Mouse (Mus musculus): ENCODE data around the gene Casq2.

Gene Casq2

DNA sequence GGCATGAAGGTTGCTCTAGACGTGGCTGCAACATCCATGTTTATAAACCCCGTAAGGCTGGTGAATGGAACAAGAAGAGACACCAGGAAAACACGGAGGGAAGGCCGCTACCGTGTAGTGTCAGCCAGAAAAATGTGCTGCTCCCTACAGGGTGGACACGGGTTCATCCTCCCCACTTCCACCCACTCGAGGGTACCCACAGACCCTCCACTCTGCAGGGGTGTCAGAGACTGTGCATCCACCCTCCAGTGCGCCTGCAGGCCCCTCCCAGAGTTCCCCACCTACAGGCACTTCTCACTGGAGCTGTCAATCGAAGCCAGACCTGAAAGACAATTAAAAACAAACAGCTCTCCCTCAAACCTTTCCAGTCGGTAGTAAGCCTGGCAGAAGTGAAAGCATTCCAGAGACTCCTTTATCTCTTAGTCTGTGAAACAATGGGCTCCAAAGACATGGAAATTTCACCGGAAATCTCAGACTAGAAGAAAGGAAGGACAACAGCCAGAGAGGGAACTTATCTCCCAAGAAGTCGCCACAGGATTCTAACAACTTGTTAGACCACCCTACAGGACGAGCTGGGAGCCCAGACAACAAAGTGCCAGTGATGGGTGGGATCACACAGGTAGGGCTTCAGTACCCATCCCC is 2.5 kb upstream of the Casq2 start:
- DNase-seq (ENCODE audit: low spot score): no peak

- DNase-seq (ENCODE audit: low spot score): no peak
Measured at GRCm38 (mm10) chr3:102084833-102085491, 1.3 kb upstream of the Casq2 start.

- no peak for DNase-seq (ENCODE audit: low spot score)
Measured at GRCm38 (mm10) chr3:102085719-102086118, 496 bp upstream of the Casq2 start.

DNA sequence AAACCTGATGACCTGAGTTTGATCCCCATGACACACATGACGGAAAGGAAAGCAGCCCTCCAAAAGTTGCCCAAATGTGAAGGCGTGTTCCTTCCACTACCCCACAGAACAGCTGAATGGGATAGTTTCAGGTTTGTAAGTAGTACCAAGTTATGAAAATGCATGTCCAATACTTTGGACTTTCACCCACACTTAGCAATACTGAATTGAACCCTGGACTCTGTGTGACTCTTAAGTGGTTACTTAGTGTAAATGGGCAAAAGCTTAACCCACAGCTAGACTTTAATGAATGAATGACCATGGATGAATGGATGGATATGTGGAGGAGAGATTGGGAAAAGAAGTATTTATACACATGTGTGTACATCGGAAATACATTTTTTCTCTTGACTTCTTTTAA is 8.6 kb downstream of the Casq2 start:
- no peak for DNase-seq (ENCODE audit: low spot score)

- no peak for DNase-seq (ENCODE audit: low spot score)
Measured at GRCm38 (mm10) chr3:102095412-102095811, 9.2 kb downstream of the Casq2 start.

- DNase-seq (ENCODE audit: low spot score): no peak
Measured at GRCm38 (mm10) chr3:102096366-102096765, 10.2 kb downstream of the Casq2 start.

- no peak for DNase-seq (ENCODE audit: low spot score)
Measured at GRCm38 (mm10) chr3:102096976-102097375, 10.8 kb downstream of the Casq2 start.

- DNase-seq (ENCODE audit: low spot score): no peak
Measured at GRCm38 (mm10) chr3:102099242-102099641, 13.0 kb downstream of the Casq2 start.

DNA sequence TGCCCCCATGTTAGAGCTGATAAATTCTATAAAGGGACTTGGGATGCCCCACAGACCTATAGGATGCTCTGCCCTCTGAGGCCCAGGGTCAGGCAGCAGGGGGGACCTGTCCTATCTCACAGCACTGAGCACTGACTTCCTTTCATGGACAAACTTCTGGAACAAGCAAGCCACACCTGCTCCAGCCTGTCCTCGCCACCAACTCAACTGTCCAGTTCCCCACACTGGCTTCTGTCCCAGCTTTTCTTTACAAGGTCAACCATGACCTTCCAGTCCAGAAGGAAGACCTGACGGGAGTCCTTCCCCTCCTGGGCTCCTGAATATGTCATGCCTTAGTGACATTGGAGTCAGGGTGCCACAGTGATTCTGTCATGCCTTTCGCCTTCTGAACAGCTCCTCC is 13.6 kb downstream of the Casq2 start:
- no peak for DNase-seq (ENCODE audit: low spot score)

GRCm38 (mm10) chr3:102101445-102101844 is 15.2 kb downstream of the Casq2 start:
- DNase-seq (ENCODE audit: low spot score): no peak

GRCm38 (mm10) chr3:102103811-102104565 is 17.8 kb downstream of the Casq2 start:
- DNase-seq (ENCODE audit: low spot score): no peak

- no peak for DNase-seq (ENCODE audit: low spot score)
Measured at GRCm38 (mm10) chr3:102108201-102108600, 22.0 kb downstream of the Casq2 start.

GRCm38 (mm10) chr3:102111979-102112599 is 25.9 kb downstream of the Casq2 start:
- DNase-seq (ENCODE audit: low spot score): no peak

- DNase-seq (ENCODE audit: low spot score): no peak
Measured at GRCm38 (mm10) chr3:102120947-102121346, 34.7 kb downstream of the Casq2 start.

- no peak for DNase-seq (ENCODE audit: low spot score)
Measured at GRCm38 (mm10) chr3:102122046-102122445, 35.8 kb downstream of the Casq2 start.

DNA sequence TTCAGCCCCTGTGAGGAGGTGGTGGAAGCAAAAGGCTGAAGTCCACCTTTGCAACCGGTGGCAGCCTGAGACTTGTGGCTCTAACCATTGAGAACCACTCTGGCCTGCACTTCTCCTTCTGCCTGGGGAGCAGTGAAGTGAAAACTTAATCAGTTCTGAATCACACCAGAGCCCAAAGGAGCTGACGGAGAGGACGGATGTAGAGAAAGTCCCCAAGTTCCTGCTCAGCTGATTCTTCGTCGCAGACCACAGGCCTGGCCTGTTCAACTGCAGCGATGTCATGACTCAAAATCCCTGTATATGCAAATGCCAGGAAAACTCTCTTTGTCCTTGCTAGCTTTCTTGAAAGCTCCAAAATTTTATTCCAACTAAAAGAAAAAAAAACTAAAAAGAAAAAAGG is 37.4 kb downstream of the Casq2 start:
- DNase-seq (ENCODE audit: low spot score): no peak

GRCm38 (mm10) chr3:102125546-102125945 is 39.3 kb downstream of the Casq2 start:
- no peak for DNase-seq (ENCODE audit: low spot score)

DNA sequence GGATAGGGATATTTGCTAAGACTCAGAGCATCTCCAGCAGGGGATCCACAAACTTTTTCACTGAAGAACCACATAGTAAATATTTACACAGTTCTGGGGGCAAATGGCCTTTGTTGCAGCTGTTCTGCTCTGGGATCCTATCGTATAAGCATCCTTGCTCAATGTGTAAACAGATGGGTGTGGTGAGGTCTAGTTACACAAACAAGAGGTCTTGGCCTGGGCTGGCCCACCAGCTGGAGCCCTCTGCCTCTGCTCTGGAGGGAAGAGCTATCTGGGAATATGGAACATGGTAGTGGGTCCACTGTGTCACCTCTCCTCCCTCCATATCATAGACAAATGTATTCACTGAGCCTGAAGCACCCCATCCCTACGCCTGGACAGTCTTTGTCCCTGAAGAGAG is 40.9 kb downstream of the Casq2 start:
- DNase-seq (ENCODE audit: low spot score): no peak

- DNase-seq (ENCODE audit: low spot score): no peak
Measured at GRCm38 (mm10) chr3:102128242-102128641, 42.0 kb downstream of the Casq2 start.

DNA sequence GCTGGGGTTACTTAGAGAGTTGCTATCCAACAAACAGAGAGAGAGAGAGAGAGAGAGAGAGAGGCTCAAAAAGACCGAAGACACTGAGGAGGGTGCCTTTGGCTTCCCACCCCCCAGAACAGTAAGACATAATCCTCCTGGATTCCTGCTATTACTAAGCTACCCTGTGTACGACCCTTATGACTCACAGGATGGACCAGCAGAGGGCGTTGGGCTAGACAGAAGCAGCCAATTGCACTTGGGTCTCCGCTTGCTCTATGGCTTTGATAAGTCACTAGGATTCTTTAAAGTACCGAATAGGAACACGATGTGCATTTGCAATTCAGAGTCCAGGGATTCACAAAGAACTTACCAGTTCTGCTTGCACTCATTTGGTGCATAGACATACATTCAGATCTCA is 44.3 kb downstream of the Casq2 start:
- no peak for DNase-seq (ENCODE audit: low spot score)

DNA sequence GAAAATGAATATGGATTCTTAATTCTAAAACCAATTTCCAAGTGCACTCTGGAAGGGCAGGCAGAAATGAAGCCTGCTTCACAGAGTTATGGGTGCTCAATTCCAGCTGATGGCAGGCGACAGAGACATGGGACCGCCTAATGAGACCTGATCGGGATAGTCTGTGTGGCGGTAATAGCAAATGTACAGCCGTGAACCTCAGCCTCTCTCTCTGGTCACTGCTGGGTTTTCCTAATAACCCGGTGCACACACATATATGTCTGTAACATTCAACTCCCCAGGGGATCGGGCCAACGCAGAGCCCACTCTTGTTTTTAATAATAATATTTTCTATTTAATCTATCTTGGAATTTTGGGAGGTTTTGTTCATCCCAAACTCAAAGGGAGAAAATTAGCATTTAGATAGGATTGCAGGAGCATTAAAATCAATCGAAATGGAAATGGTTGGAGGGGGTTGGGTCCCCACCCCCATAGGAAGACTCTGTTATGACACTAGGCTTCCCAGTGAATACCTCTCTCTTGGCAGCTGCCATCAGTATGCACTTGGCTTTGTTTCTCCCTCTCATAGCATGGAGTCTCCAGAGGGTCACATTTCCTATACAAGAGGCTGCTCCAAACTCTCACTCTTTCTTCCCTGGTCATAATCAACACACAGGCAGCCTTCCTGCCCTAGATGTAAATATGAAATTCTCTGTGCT is 45.6 kb downstream of the Casq2 start:
- DNase-seq (ENCODE audit: low spot score): no peak

All from MN1 (cell line).